Comparison of ENCODE assay signal across 1 mouse cellular context in the genomic region with DNA sequence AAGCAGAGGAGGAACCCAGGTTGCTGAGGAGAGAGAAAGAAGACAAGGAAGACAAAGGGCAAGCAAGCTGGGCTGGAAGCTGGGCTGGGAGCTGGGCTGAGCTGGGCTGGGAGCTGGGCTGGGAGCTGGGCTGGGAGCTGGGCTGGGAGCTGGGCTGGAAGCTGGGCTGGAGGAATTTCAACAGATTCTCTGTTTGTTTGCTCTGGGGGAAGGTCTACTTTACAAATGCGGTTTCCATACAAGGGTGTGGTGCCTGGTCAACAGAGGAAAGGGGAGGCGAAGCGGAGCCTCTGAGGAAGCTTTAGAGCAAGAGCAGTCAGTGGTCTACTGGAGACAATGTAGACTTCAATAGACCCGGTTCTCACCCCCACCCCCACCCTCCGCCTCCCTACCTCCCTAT.
TF ChIP-seq lines count a peak whose summit lies in the region.

No protein-coding gene starts in this region.

TF ChIP-seq in ES-E14, 5 proteins besides CTCF, POLR2A, EP300 and RAD21:
- TF ChIP-seq ZC3H11A (IDR thresholded peaks at IDR 0.05; ENCODE audit: borderline replicate concordance, low read depth, low read length) (no peak), HCFC1 (IDR thresholded peaks at IDR 0.05; ENCODE audit: borderline replicate concordance, insufficient read depth, low read length) (no peak), ZNF384 (IDR thresholded peaks at IDR 0.05; ENCODE audit: low read depth, low read length) (no peak), MAFK (IDR thresholded peaks at IDR 0.05; ENCODE audit: insufficient read depth, low read depth, low read length) (no peak), CHD2 (IDR thresholded peaks at IDR 0.05; ENCODE audit: low read depth, low read length) (no peak)
